Mouse (Mus musculus): ENCODE measurements at regions not wholly inside any gene's neighbourhood (a gene's known extent, or its start where the extent isn't known, plus 50 kb on each side); places are given as distances from the start of the nearest gene placed in this dataset.

DNA sequence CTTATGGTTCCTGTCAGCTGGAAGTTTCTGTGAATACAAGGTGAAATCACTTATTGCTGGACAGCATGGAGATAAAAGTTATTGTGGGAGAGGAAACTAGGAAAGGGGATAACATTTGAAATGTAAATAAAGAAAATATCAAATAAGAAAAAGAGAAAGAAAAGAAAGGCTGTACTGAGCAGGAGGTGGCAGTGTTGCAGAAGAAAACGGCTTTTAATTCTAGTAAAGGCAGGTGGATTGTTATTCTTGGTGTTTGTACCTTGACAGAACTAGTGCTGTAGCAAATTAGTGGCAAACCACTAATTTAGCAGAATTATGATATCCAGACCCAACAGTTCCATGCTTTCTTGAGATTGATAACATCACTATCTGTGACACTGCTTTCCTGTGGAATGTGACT, 52.6 kb downstream of the Gm10358 start:
- DNase-seq (ENCODE audit: low spot score), result no peak

DNA sequence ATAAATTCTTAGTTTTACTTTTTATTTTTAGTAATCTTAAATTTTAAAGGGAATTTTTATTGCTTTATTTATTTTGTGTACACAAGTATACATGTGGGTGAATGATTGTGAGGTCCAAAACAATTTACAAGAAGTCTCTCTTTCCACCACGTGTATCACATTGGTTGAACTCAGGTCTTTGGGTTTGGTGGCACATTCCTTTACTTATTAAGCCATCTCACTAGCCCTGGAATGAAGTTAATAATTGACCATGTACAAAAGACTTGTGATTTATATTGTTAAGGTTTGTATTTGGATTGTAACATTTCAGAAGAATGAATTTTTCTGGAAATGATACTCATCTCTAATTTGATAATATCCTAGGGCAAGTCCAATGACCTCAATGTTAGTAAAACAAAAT, 56.2 kb downstream of the Gm10358 start:
- DNase-seq (ENCODE audit: low spot score), result no peak

GRCm38 (mm10) chr8:75348047-75348446, 58.3 kb downstream of the Gm10358 start:
- no peak for DNase-seq (ENCODE audit: low spot score)

DNA sequence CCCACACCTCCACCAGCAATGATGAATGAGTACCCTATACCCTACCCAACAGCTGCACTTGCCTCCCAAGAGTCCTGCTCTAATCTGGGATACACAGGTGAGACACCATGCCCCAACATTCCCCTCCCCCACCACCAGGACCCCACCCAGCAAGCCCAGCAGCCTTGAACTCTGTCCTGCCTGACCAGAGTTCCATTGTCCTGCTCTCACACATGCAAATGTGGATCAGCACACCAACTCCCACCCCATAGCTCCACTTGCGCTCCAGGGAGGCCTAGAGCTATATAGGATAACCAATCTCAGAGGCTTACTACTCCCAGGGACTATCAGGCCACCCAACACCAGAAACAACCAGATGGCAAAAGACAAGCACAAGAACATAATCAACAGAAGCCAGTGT, 85.8 kb downstream of the Gm10358 start:
- DNase-seq (ENCODE audit: low spot score), result no peak

- no peak for DNase-seq (ENCODE audit: low spot score)
Observed at GRCm38 (mm10) chr8:75318526-75318925, 87.9 kb downstream of the Gm10358 start.

DNA sequence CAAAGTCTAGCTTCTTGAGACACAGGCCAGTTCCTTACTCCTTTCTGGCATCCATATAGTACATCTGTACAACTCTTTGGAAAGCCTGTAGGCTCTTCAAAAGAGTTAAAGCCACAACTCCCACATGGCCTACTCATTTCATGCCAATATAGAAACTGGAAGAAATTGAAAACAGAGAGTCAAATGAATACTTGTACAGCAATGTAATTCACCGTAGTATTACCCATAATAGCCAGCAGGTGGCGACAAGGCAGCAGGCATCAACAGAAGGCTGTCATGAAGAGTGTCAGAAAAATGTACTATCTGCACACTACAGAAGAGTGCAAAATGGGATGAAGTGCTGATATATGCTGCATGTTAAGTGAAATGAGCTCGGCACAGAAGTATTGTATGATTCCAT, 90.5 kb downstream of the Gm10358 start:
- DNase-seq (ENCODE audit: low spot score), result peak; percentile 14

DNA sequence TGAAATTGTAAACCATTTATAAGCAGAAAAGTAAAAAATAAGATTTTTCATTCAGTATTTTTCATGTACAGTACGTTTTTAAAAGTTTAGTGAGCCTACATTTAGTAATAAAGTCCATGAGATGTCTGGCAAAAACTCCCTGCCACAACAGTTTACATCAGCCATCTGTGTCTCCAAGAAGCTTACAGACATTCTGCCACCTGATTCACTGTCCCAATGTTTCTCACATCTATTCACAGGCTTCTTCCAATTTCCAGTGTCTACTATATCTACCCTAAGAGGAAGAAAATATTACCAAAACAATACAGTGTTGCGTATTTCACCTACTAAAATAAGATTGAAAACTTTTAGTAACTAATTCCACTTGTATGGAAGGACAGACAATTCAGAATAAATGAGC, 95.7 kb downstream of the Rasd2 start:
- no peak for DNase-seq (ENCODE audit: low spot score)

DNA sequence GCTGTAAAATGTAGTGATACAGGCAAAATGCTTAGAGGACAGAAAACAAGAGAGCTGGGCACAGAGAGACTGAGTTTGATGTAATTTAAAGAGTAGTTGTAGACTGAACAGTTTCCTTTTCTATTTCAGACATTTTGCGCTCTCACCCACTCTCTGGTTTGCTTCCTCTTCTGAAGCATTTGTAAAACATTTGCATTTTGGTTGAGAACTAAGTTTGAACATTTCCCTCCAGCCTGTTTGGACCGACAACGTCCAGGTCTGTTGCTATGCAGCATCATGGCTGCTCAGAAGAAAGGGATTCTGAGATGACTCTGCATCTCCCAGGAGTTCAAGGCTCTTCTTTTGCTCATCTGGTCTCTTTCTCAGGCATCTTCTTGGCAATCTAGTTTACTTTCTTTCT, 78.2 kb downstream of the Rasd2 start:
- DNase-seq (ENCODE audit: low spot score), result no peak

DNA sequence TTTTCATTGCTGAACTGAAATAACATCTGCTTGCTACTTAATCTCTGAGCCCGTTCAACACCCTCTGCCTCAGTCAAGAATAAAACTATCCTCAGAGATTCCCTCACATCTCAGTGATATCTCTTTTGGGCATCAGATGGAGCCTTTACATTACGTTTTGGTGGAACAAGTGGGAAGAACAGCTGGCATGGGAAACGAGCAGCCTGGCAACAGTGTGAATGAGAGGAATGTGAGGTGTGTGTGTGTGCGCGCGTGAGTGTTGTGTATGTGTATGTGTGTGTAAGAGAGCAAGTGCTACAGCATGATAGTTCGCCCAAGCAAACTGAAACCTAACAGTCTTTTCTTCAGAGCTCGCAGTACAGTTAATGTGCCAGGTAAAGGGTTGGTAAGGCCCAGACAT, 76.2 kb downstream of the Rasd2 start:
- no peak for DNase-seq (ENCODE audit: low spot score)
